Mouse (Mus musculus): ENCODE data around the gene Clic4. TPM values are rescaled to one million over a fixed set of nuclear protein-coding genes. Genes with fewer than 3 reads are reported as not detected.

Gene Clic4
- total RNA-seq, 2 experiments from 2014 or later: 83.9 to 96.2 TPM

GRCm38 (mm10) chr4:135260434-135260833 is 12.2 kb downstream of the Clic4 start:
- DNase-seq (ENCODE audit: low spot score in 2 of 2): no peak

DNA sequence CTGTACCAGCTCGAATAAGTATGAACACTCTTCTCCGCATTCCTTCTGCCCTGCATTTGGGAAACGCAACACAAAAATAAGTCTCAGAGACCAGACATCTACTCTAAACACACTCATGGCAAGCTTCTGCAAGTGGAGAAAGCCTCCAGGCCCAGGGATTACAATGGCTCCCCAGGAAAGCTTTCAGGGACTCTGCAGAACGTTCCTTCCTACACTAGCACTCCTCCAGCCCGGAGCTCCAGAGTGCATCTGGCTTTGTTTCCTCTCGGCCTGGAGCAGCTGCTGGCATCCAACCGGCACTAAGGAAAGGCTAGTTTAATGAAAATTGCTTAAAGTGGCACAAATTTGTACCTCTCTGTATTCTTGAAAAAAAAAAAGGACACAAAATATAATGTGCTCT is 14.1 kb downstream of the Clic4 start:
- DNase-seq (ENCODE audit: low spot score in 2 of 2): no peak

DNA sequence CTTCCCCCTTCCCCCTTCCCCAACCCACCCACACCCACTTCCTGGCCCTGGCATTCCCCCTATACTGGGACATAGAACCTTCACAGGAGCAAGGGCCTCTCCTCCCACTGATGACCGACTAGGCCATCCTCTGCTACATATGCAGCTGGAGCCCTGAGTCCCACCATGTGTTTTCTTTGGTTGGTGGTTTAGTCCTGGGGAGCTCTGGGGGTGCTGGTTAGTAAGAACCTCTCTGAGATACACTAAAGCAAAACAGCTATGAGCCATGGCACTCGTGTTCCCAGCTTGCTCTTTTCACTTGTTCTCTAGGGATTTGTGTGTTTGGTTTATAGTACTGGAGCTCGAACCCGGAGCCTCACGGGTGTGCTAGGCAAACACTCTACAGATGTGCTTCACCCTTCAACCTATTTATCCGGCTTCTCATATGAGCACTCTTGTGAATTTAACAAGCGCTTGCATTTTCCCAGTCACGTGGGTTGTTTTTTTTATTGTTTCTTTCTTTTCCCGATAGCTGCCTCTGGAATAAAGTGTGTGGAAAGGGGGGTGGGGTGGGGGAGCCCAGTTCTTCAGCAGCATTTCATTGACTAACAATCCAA is 14.6 kb downstream of the Clic4 start:
- DNase-seq (ENCODE audit: low spot score in 2 of 2): no peak

- DNase-seq (ENCODE audit: low spot score in 2 of 2): no peak
Observed at GRCm38 (mm10) chr4:135256536-135257450, 15.8 kb downstream of the Clic4 start.

- no peak for DNase-seq (ENCODE audit: low spot score in 2 of 2)
Observed at GRCm38 (mm10) chr4:135254770-135255169, 17.8 kb downstream of the Clic4 start.

GRCm38 (mm10) chr4:135254321-135254720 is 18.3 kb downstream of the Clic4 start:
- DNase-seq (ENCODE audit: low spot score in 2 of 2): no peak

- DNase-seq (ENCODE audit: low spot score in 2 of 2): no peak
Observed at GRCm38 (mm10) chr4:135253239-135254039, 19.2 kb downstream of the Clic4 start.

DNA sequence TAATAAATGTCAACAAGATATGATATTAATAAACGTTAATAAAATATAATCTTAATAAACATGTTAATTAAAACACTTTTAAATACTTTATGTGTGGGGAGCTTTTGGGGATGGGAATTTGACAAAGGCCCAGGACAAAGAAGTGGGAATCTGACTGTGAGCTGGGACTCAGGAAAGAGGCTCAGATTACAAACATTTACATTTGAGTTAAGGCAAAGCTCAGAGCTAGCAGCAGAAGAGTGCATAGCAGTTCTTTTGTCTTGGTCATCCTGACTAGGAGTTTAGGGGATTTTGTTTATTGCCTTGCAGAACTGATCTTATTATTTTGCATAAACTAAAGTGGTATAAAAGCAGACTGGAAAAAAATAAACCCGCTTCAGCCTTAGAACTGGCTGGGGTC is 20.8 kb downstream of the Clic4 start:
- no peak for DNase-seq (ENCODE audit: low spot score in 2 of 2)

DNA sequence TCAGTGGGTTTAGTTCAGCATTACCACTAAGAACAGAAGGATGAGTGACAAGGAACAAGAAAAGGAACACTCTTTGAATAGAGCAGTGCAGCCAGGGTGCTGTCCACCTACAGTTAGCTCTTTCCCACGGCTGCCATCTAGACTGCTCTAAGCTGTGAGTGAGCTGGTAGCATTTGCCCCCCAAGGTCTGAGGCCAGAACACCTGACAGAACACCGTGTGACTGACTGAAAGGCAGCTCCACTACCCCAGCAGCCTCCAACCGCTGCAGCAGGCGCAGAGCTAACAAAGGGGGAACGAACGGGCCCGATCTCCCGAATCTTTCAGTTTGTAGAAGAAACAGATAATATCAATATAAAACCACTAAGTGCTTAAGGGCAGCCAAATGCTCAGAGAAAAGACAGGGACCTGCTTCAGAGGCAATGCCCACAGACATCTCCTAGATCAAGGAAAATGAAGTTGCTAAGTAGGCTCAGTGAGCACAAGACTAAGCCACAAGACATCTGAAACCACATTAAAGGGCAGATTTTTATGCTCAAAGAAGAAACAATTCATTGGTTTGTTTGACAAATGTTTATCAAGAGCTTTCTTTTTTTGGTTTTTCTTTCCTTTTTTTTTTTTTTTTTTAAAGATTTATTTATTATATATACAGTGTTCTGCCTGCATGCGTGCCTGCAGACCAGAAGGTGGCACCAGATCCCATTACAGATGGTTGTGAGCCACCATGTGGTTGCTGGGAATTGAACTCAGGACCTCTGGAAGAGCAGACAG is 24.2 kb downstream of the Clic4 start:
- no peak for DNase-seq (ENCODE audit: low spot score in 2 of 2)

DNA sequence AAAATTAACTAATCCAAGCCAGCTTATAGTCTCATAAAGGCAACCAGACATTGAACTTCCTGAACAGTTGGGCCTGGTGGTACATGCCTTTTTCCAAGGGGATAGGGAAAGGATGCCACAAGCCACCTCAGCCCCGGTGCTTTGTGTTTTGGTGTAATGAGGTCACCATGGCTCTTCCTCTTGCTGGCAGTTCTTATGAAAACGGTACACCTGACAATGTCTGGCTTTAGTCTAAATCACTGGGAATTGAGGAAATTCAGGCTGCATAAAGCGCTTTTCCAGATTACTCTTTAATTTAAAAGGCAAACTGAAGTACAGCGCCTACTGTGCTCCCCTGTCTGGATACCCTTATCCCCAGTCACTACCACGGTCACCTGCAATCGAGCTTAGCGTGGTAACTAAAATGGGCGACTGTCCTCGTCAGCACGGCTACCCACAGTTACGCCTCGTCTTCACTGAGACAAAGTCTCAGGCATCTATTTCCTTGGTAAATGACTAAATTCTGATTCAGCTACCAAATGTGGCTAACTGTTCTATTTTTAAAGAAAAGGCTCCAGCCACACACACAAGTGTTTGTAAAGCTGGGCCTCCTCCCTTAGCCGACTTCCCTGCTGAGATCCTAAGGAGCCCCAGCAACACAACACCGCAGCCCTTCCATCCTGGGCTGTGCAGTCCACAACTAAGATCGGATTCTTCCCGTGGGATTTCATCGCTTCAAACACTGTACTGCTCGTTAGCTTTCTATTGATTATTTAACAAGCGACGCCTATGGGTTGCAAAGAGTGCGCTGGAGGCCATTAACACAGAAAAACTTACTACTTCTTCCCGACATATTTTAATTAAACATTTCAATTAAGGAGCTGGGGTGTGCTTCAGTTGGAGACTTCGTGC is 25.5 kb downstream of the Clic4 start:
- no peak for DNase-seq (ENCODE audit: low spot score in 2 of 2)

- no peak for DNase-seq (ENCODE audit: low spot score in 2 of 2)
Observed at GRCm38 (mm10) chr4:135246444-135246843, 26.2 kb downstream of the Clic4 start.

DNA sequence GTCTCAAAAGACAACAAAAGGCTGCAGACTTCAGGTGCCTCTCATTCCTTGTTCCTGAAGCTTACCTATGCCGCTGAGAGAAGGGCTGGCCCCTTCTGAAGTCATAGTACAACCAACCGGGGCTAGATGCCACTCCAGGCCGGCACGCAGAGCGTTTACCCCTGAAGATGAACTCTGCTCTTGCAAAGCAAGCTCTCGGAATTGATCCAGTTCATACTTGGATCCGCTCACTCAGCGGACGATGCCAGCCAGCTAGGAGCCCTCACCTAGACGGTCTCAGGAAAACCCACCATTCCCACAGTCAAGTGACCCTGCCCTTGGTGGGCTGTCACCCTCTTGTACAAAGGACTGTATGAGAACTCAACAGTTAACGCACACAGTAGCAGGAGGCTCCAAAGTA is 26.8 kb downstream of the Clic4 start:
- no peak for DNase-seq (ENCODE audit: low spot score in 2 of 2)

DNA sequence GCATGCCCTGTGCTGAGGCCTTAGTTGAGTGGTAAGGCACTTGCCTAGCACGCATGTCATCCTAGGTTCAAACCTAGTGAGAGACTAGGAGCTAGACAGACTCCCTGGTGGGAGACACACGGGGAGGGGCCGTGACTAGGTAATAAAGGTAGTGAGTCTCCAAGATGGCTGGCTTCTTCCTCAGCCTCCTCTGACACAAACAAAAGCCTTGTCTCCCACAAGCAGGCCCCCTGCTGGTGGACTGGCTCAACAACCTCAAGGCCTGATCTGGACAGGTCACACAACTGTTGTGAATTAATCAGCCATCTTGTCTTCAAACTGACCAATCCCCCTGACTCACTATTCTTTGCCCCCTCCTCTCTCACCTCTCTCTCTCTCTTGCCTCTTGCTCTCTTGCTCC is 28.3 kb downstream of the Clic4 start:
- DNase-seq (ENCODE audit: low spot score in 2 of 2): no peak

DNA sequence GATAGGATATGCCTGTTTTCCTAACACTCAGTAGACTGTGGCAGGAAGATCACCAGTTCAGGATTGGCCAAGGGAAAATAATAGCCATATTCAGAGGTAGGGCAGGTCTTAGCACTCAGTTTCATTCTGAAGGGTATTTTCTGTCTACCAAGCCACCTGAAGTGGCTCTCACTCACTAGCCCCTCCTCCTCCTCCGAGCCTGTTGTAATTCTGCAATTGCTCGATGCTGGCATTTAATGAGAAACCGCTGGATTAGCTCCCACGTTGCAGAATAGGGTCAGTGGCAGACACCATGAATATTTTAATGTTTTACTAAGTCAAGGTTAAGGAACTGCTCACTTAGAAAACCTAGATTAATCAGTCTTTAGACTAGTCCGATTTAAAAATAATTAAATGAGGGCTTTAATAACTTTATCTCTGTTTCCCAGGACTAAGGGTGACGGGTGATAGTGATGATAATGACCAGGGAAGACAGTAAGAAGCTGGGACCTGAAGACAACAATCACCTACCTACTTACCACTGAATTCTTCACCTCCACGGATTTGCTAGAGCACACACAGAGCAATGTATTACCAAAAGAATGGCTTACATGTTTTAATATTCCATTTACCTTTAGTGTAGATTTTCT is 29.6 kb downstream of the Clic4 start:
- DNase-seq (ENCODE audit: low spot score in 2 of 2): no peak

DNA sequence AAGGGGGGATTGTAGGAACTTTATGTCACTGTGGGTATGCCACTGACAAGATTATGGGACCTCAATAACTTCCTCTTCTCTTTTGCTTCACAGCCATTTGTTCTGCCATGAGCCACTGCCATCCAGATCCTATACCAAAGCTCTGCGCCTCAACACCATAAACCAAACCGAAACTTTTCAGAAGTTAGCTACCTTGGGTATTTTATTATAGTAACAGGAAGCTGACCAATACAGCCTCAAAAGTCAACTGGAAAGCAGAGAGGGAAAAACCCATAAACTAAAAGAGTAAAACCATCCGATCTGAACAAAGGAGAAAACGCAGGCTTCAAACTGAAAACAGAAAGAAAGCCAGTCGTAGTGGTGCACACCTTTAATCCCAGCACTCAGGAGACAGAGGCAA is 30.2 kb downstream of the Clic4 start:
- no peak for DNase-seq (ENCODE audit: low spot score in 2 of 2)

- DNase-seq (ENCODE audit: low spot score in 2 of 2): no peak
Observed at GRCm38 (mm10) chr4:135241669-135242068, 30.9 kb downstream of the Clic4 start.

DNA sequence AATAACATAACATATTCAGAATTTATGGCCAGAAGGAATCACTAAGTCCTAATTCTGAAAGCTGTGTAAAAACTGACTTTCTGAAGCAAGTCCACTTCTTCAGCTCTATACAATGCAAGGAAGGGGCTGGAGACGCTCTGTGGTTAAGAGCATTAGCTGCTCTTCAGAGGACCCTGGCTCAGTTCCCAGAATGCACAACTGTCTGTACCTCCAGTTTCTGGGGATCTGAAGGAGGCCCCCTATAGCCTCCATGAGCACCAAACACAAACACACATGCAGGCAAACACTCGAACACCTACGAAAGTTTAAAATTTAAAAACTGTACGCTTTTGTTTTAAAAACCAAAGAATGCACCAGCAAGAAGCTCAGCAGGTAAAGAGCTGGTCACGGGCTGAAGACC is 31.5 kb downstream of the Clic4 start:
- DNase-seq (ENCODE audit: low spot score in 2 of 2): no peak

GRCm38 (mm10) chr4:135240329-135240728 is 32.3 kb downstream of the Clic4 start:
- DNase-seq (ENCODE audit: low spot score in 2 of 2): no peak

- DNase-seq (ENCODE audit: low spot score in 2 of 2): no peak
Observed at GRCm38 (mm10) chr4:135238706-135239510, 33.7 kb downstream of the Clic4 start.

Data from adrenal gland, postnatal 4 days (tissue).